ENCODE assay signal across 8 mouse cellular contexts in the genomic region with DNA sequence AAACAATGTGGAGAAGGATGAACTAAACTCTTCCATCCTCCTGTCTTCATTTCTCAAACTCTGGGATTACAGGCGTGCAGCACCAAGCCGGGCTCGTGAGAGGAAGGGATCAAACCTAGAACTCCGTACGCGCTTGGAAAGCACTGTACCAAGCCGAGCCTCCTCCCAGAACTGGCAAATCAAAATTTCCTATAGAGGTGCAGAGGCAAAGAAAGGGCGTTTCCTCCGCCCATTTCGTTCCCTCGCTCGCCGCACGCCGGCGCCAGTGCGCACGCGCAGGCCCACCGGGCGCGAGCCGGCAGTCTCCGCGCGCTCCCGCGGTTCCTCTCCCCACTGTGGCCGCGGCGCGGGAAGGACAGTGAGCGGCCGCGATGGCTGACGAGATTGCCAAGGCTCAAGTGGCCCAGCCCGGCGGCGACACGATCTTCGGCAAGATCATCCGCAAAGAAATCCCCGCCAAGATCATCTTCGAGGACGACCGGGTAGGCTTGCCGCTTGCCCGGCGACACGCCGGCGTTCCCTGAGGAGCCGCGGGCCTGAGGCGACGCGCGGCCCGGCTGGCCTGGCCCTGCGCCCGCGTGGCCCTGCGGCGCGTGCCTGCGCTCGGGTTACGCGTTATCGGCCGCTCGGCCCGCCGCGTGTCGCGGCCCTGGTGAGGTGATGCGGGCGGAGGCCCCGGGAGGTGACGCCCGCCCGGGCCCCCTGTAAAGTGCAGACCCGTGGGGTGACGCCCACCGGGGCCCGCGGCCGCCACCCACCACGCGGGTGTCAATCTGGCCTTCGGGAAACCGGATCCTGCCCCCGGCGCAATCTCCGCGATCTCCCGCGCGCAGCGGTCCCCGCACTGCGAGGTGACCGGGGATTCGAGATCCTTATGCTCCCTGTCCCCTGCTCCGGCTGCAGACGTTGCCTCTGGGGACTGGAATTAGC. TPM values are rescaled to one million over a fixed set of nuclear protein-coding genes. Genes with fewer than 3 reads are reported as not detected.
A peak's percentile ranks its signal among the peaks of the same experiment; 100 is the strongest.
DNase-seq lines count a peak whose midpoint lies in the region; ATAC-seq lines count a peak whose summit lies in the region.

A gene (plus strand): TSS at position 265 of the 930 bp plus-strand sequence.

- peaks cover 17% of the 10 kb centered on the region for H3K4me1 ChIP-seq in intestine, embryonic 16.5 days (ENCODE audit: control insufficient read depth, insufficient read depth, low read length)

- no peaks in the 10 kb centered on the region for H3K9me3 ChIP-seq in intestine, embryonic 16.5 days (ENCODE audit: control insufficient read depth, low read length)

- H3K36me3 ChIP-seq in intestine, embryonic 16.5 days (ENCODE audit: control insufficient read depth, insufficient read depth, low read length): no peaks in the 10 kb centered on the region; the same call in 1 of the 2 replicates

- no peaks in the 10 kb centered on the region for H3K27me3 ChIP-seq in intestine, embryonic 16.5 days (replicated peaks; ENCODE audit: control insufficient read depth, insufficient read depth, low read length)

- ATAC-seq in intestine, embryonic 16.5 days: peak; percentile 84

- 0% methylated on average over 101 of the region's 107 CpGs for WGBS in intestine, embryonic 16.5 days

- peak within 1 kb of the TSS; percentile 84 for H3K4me3 ChIP-seq in intestine, embryonic 16.5 days (ENCODE audit: low read length)

- peak within 1 kb of the TSS; percentile 98 for H3K9ac ChIP-seq in intestine, embryonic 16.5 days (ENCODE audit: low read depth, low read length)

- intact Hi-C loops in left cerebral cortex, postnatal 25 days (cut with DNase I): loop anchor here (10.0 kb wide), 1 partner anchor 302 kb away; no protein-coding TSS in a partner anchor

- H3K4me2 ChIP-seq in intestine, embryonic 16.5 days (ENCODE audit: low read depth, low read length): peak within 1 kb of the TSS; percentile 86

- H3K27ac ChIP-seq in intestine, embryonic 16.5 days (ENCODE audit: low read length): peak within 1 kb of the TSS; percentile 96

- DNase-seq in adrenal gland, adult 8-10 months: peak; percentile 87
- peak; percentile 86 for DNase-seq in embryo, embryonic 11.5 days (ENCODE audit: low read depth, low spot score)
- DNase-seq in gastrocnemius, postnatal 4 days (ENCODE audit: low spot score in 2 of 2): peak; percentile 90 to 92
- DNase-seq in left cerebral cortex, postnatal 25 days (ENCODE audit: low spot score in 2 of 2): peak; percentile 92 to 95
- peak; percentile 93 for DNase-seq in mesoderm, embryonic 11.5 days (ENCODE audit: low read depth, low spot score)
- peak; percentile 97 for DNase-seq in right cerebral cortex, postnatal 25 days
- peak; percentile 92 to 93 for DNase-seq in urinary bladder, postnatal 36 days (ENCODE audit: low spot score in 2 of 2)

RNA-seq across cellular contexts. Expression of the gene that starts here (rescaled TPM):
- total RNA-seq in adrenal gland, adult 8-10 months (2022): 100 to 1,000 TPM; 236 to 370 (median 298) TPM
- 100 to 1,000 TPM; 291 TPM for total RNA-seq in gastrocnemius, postnatal 4 days (2021)
- 674 and 732 TPM in 2 replicates for polyA plus RNA-seq in intestine, embryonic 16.5 days (2015; fragmentation: Nextera tagmentation; extraction: Ambion mirVana)
- 100 to 1,000 TPM; 236 to 265 TPM for total RNA-seq in left cerebral cortex, postnatal 25 days (2021)

Comparison
In these comparisons a context has a peak if more than half of its experiments do, and no peak if none do; other contexts are left out.
1. Peak in every context shown above with its lines: DNase-seq, ATAC-seq, H3K4me3 ChIP-seq and H3K27ac ChIP-seq.